Mouse (Mus musculus): ENCODE results near the gene Olfr1420. TPM values are rescaled to one million over a fixed set of nuclear protein-coding genes. Genes with fewer than 3 reads are reported as not detected.

Gene Olfr1420
- 0.27 TPM in 1 of 2 replicates, not detected in the other for polyA plus RNA-seq (2014; fragmentation: Nextera tagmentation; extraction: Ambion mirVana)

- H3K4me1 ChIP-seq (ENCODE audit: control insufficient read depth, insufficient read depth, low read length), result no peaks in the 10 kb centered on the region
- H3K36me3 ChIP-seq (ENCODE audit: control insufficient read depth, insufficient read depth, low read length), result no peaks in the 10 kb centered on the region
- H3K27me3 ChIP-seq (ENCODE audit: control insufficient read depth, insufficient read depth, low read length), result no peaks in the 10 kb centered on the region
- no peak for ATAC-seq (ENCODE audit: insufficient number of reproducible peaks, insufficient read depth, low FRiP score, low read depth)
- H3K9me3 ChIP-seq (ENCODE audit: control insufficient read depth, low read depth, low read length), result no peaks in the 10 kb centered on the region
- WGBS, result 46% methylated on average over 1 of the region's 1 CpGs
- H3K4me3 ChIP-seq (ENCODE audit: low read depth, low read length), result no peak within 1 kb of the TSS
- no peak within 1 kb of the TSS for H3K27ac ChIP-seq (ENCODE audit: low read length)
- H3K9ac ChIP-seq (replicated peaks; ENCODE audit: low read depth, low read length), result no peak within 1 kb of the TSS
- H3K4me2 ChIP-seq (replicated peaks; ENCODE audit: low read depth, low read length), result no peak within 1 kb of the TSS
These were observed at the start of gene Olfr1420 for GRCm38 (mm10) chr19:11886265-11886664. TSS of gene Olfr1420 (plus strand) at chr19:11886565.

- no peak within 1 kb of the TSS for H3K4me2 ChIP-seq (replicated peaks; ENCODE audit: low read depth, low read length)
These were observed 47.2 kb upstream of the Olfr1420 start, which contains the start of gene Olfr1417 for GRCm38 (mm10) chr19:11839119-11839518. TSS of gene Olfr1417 (minus strand) at chr19:11839219.

GRCm38 (mm10) chr19:11846333-11846732, 40.0 kb upstream of the Olfr1420 start:
- Histone ChIP-seq H3K9ac (replicated peaks; ENCODE audit: low read depth, low read length) (no peak overlapping the region), H3K4me3 (ENCODE audit: low read depth, low read length) (no peak overlapping the region), H3K36me3 (ENCODE audit: control insufficient read depth, insufficient read depth, low read length) (no peaks in the 10 kb centered on the region), H3K27me3 (ENCODE audit: control insufficient read depth, insufficient read depth, low read length) (no peaks in the 10 kb centered on the region), H3K4me2 (replicated peaks; ENCODE audit: low read depth, low read length) (no peak overlapping the region), H3K27ac (ENCODE audit: low read length) (no peak overlapping the region), H3K9me3 (ENCODE audit: control insufficient read depth, low read depth, low read length) (no peaks in the 10 kb centered on the region), H3K4me1 (ENCODE audit: control insufficient read depth, insufficient read depth, low read length) (no peaks in the 10 kb centered on the region)
- ATAC-seq (ENCODE audit: insufficient number of reproducible peaks, insufficient read depth, low FRiP score, low read depth), result no peak
- 85% methylated on average over 4 of the region's 4 CpGs for WGBS

More at GRCm38 (mm10) chr19:11839119-11839518, 47.2 kb upstream of the Olfr1420 start, which contains the start of gene Olfr1417:
- Histone ChIP-seq H3K4me3 (ENCODE audit: low read depth, low read length) (no peak within 1 kb of the TSS), H3K27me3 (ENCODE audit: control insufficient read depth, insufficient read depth, low read length) (no peaks in the 10 kb centered on the region), H3K36me3 (ENCODE audit: control insufficient read depth, insufficient read depth, low read length) (no peaks in the 10 kb centered on the region), H3K9me3 (ENCODE audit: control insufficient read depth, low read depth, low read length) (no peaks in the 10 kb centered on the region), H3K4me1 (ENCODE audit: control insufficient read depth, insufficient read depth, low read length) (no peaks in the 10 kb centered on the region), H3K9ac (replicated peaks; ENCODE audit: low read depth, low read length) (no peak within 1 kb of the TSS), H3K27ac (ENCODE audit: low read length) (no peak within 1 kb of the TSS)
- 82% methylated on average over 4 of the region's 4 CpGs for WGBS
- no peak for ATAC-seq (ENCODE audit: insufficient number of reproducible peaks, insufficient read depth, low FRiP score, low read depth)

GRCm38 (mm10) chr19:11852652-11853051, 33.7 kb upstream of the Olfr1420 start:
- no peaks in the 10 kb centered on the region for H3K36me3 ChIP-seq (ENCODE audit: control insufficient read depth, insufficient read depth, low read length)
- no peaks in the 10 kb centered on the region for H3K9me3 ChIP-seq (ENCODE audit: control insufficient read depth, low read depth, low read length)
- no peak overlapping the region for H3K4me2 ChIP-seq (replicated peaks; ENCODE audit: low read depth, low read length)
- no peaks in the 10 kb centered on the region for H3K27me3 ChIP-seq (ENCODE audit: control insufficient read depth, insufficient read depth, low read length)
- ATAC-seq (ENCODE audit: insufficient number of reproducible peaks, insufficient read depth, low FRiP score, low read depth), result no peak
- H3K27ac ChIP-seq (ENCODE audit: low read length), result no peak overlapping the region
- H3K4me1 ChIP-seq (ENCODE audit: control insufficient read depth, insufficient read depth, low read length), result no peaks in the 10 kb centered on the region
- H3K9ac ChIP-seq (replicated peaks; ENCODE audit: low read depth, low read length), result no peak overlapping the region
- WGBS, result 62% methylated on average over 4 of the region's 4 CpGs
- H3K4me3 ChIP-seq (ENCODE audit: low read depth, low read length), result no peak overlapping the region

- WGBS, result 87% methylated on average over 2 of the region's 2 CpGs
- H3K9ac ChIP-seq (replicated peaks; ENCODE audit: low read depth, low read length), result no peak overlapping the region
- H3K4me2 ChIP-seq (replicated peaks; ENCODE audit: low read depth, low read length), result no peak overlapping the region
- H3K27ac ChIP-seq (ENCODE audit: low read length), result no peak overlapping the region
- no peaks in the 10 kb centered on the region for H3K4me1 ChIP-seq (ENCODE audit: control insufficient read depth, insufficient read depth, low read length)
- no peak overlapping the region for H3K4me3 ChIP-seq (ENCODE audit: low read depth, low read length)
- H3K9me3 ChIP-seq (ENCODE audit: control insufficient read depth, low read depth, low read length), result no peaks in the 10 kb centered on the region
- no peak for ATAC-seq (ENCODE audit: insufficient number of reproducible peaks, insufficient read depth, low FRiP score, low read depth)
- no peaks in the 10 kb centered on the region for H3K27me3 ChIP-seq (ENCODE audit: control insufficient read depth, insufficient read depth, low read length)
- H3K36me3 ChIP-seq (ENCODE audit: control insufficient read depth, insufficient read depth, low read length), result no peaks in the 10 kb centered on the region
These were observed 31.5 kb upstream of the Olfr1420 start for GRCm38 (mm10) chr19:11854821-11855220.

GRCm38 (mm10) chr19:11856506-11856905, 29.9 kb upstream of the Olfr1420 start:
- no peak overlapping the region for H3K9ac ChIP-seq (replicated peaks; ENCODE audit: low read depth, low read length)
- H3K36me3 ChIP-seq (ENCODE audit: control insufficient read depth, insufficient read depth, low read length), result no peaks in the 10 kb centered on the region
- ATAC-seq (ENCODE audit: insufficient number of reproducible peaks, insufficient read depth, low FRiP score, low read depth), result no peak
- H3K4me1 ChIP-seq (ENCODE audit: control insufficient read depth, insufficient read depth, low read length), result no peaks in the 10 kb centered on the region
- no peak overlapping the region for H3K4me2 ChIP-seq (replicated peaks; ENCODE audit: low read depth, low read length)
- no peaks in the 10 kb centered on the region for H3K9me3 ChIP-seq (ENCODE audit: control insufficient read depth, low read depth, low read length)
- WGBS, result 75% methylated on average over 6 of the region's 6 CpGs
- H3K27me3 ChIP-seq (ENCODE audit: control insufficient read depth, insufficient read depth, low read length), result no peaks in the 10 kb centered on the region
- no peak overlapping the region for H3K4me3 ChIP-seq (ENCODE audit: low read depth, low read length)
- H3K27ac ChIP-seq (ENCODE audit: low read length), result no peak overlapping the region

- ATAC-seq (ENCODE audit: insufficient number of reproducible peaks, insufficient read depth, low FRiP score, low read depth), result no peak
- H3K27me3 ChIP-seq (ENCODE audit: control insufficient read depth, insufficient read depth, low read length), result no peaks in the 10 kb centered on the region
- H3K4me2 ChIP-seq (replicated peaks; ENCODE audit: low read depth, low read length), result no peak within 1 kb of the TSS
- WGBS, result 92% methylated on average over 1 of the region's 1 CpGs
- no peaks in the 10 kb centered on the region for H3K36me3 ChIP-seq (ENCODE audit: control insufficient read depth, insufficient read depth, low read length)
- H3K9me3 ChIP-seq (ENCODE audit: control insufficient read depth, low read depth, low read length), result 0 out of 2 replicates have a peak, but pooled peaks cover 4% of the 10 kb centered on the region
- no peak within 1 kb of the TSS for H3K27ac ChIP-seq (ENCODE audit: low read length)
- H3K9ac ChIP-seq (replicated peaks; ENCODE audit: low read depth, low read length), result no peak within 1 kb of the TSS
- no peaks in the 10 kb centered on the region for H3K4me1 ChIP-seq (ENCODE audit: control insufficient read depth, insufficient read depth, low read length)
- H3K4me3 ChIP-seq (ENCODE audit: low read depth, low read length), result no peak within 1 kb of the TSS
These were observed 25.4 kb upstream of the Olfr1420 start, which contains the start of gene Olfr1418 for GRCm38 (mm10) chr19:11860966-11861365. TSS of gene Olfr1418 (minus strand) at chr19:11861066.

- H3K4me2 ChIP-seq (replicated peaks; ENCODE audit: low read depth, low read length), result no peak overlapping the region
- no peak overlapping the region for H3K27ac ChIP-seq (ENCODE audit: low read length)
- peaks cover 8% of the 10 kb centered on the region; the same call in 1 of the 2 replicates for H3K9me3 ChIP-seq (ENCODE audit: control insufficient read depth, low read depth, low read length)
- no peak for ATAC-seq (ENCODE audit: insufficient number of reproducible peaks, insufficient read depth, low FRiP score, low read depth)
- H3K4me3 ChIP-seq (ENCODE audit: low read depth, low read length), result no peak overlapping the region
- no peaks in the 10 kb centered on the region for H3K27me3 ChIP-seq (ENCODE audit: control insufficient read depth, insufficient read depth, low read length)
- H3K36me3 ChIP-seq (ENCODE audit: control insufficient read depth, insufficient read depth, low read length), result no peaks in the 10 kb centered on the region
- 77% methylated on average over 2 of the region's 2 CpGs for WGBS
- no peaks in the 10 kb centered on the region for H3K4me1 ChIP-seq (ENCODE audit: control insufficient read depth, insufficient read depth, low read length)
- no peak overlapping the region for H3K9ac ChIP-seq (replicated peaks; ENCODE audit: low read depth, low read length)
These were observed 18.5 kb upstream of the Olfr1420 start for GRCm38 (mm10) chr19:11867837-11868236.

- Histone ChIP-seq H3K27me3 (ENCODE audit: control insufficient read depth, insufficient read depth, low read length) (no peaks in the 10 kb centered on the region), H3K36me3 (ENCODE audit: control insufficient read depth, insufficient read depth, low read length) (no peaks in the 10 kb centered on the region), H3K4me3 (ENCODE audit: low read depth, low read length) (no peak within 1 kb of the TSS), H3K4me2 (replicated peaks; ENCODE audit: low read depth, low read length) (no peak within 1 kb of the TSS), H3K9ac (replicated peaks; ENCODE audit: low read depth, low read length) (no peak within 1 kb of the TSS), H3K9me3 (ENCODE audit: control insufficient read depth, low read depth, low read length) (no peaks in the 10 kb centered on the region), H3K27ac (ENCODE audit: low read length) (no peak within 1 kb of the TSS), H3K4me1 (ENCODE audit: control insufficient read depth, insufficient read depth, low read length) (no peaks in the 10 kb centered on the region)
- WGBS, result 40% methylated on average over 1 of the region's 1 CpGs
- ATAC-seq (ENCODE audit: insufficient number of reproducible peaks, insufficient read depth, low FRiP score, low read depth), result no peak
These were observed 11.4 kb upstream of the Olfr1420 start, which contains the start of gene Olfr1419 for GRCm38 (mm10) chr19:11875006-11875405. TSS of gene Olfr1419 (minus strand) at chr19:11875106.

Measured in stomach, embryonic 14.5 days (tissue).